Mouse (Mus musculus): ENCODE results near the gene Dnmt1.
"Not testable (repeated sequence)": the region's sequence is repeated elsewhere in the genome, so short reads cannot be mapped to it uniquely, and the experiment has no call there.

Gene Dnmt1

DNA sequence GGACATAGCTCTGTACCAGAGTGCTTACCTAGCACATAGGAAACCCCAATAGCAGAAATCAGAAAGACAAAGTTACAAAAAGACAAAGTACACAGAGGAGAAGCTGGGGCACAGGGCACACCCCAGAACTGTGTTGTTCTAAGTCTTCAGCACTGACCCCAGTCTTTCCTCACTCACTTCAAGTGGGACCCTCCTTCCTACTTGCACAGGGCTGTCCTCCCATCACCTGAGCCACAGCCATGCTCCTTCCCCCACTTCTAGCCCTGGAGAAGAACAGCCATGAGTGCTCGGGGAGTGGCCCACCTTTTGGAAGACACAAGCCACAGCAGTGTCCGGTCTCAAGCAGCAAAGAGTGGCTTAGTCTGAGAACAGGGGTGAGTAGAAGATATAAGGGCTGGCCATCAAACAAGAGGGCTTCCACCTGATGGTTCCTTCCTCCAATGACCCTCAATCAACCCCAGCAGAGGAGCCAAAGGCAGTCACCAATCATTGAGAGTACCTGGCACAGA is at the start of gene Dnmt1:
Gene Dnmt1, minus strand, starts transcription at position 459 of the 509 bp plus-strand sequence.
- no peak for DNase-seq (ENCODE audit: low spot score)

DNA sequence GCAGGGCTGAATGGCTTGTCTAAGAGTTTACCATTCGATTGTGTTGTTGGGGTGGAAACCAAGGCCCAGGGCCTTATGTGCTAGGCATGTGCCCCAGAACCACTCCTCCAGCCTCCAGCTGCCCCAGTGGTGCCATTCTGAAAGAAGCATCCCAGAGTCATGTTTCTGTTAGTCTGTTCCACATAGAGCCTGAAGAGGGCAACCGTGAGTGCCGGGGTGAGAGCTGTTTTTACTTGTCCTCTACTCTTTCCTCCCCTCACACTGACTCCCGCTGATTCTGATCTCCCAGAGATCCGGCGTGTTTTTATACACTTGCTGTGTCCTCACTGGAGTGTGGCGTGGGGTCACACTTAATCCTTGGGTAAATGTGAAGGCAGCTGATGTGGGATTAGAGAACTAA is 48.3 kb upstream of the Dnmt1 start:
- DNase-seq (ENCODE audit: low spot score): no peak

DNA sequence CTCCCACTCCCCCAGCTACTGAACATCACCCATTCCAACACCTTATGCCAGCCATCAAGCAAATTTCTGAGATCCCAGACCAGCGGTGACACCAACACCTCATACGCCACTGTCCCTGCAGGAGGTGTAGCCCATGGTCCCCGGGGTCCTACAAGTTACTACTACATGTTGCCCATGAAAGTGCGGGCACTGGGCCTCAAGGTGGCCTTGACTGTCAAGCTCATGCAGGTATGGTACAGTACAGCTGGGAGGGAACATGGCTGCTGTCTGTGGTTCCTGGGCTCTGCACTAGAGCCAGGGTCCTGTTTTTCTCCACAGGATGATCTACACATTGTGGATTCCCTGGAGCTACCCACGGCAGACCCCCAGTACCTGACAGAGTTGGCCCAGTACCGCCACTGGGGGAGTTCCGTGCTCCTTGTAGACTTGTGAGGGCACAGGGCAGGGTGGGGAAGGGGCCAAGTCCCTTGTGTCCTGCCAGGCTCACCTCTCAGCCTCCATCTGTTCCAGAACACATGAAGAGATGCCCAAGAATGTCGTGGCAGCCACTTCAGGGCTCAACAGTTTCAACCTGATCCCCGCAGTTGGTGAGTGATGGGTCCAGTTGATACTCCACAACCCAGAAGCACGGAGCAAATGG is 47.7 kb upstream of the Dnmt1 start:
- DNase-seq (ENCODE audit: low spot score): no peak

DNA sequence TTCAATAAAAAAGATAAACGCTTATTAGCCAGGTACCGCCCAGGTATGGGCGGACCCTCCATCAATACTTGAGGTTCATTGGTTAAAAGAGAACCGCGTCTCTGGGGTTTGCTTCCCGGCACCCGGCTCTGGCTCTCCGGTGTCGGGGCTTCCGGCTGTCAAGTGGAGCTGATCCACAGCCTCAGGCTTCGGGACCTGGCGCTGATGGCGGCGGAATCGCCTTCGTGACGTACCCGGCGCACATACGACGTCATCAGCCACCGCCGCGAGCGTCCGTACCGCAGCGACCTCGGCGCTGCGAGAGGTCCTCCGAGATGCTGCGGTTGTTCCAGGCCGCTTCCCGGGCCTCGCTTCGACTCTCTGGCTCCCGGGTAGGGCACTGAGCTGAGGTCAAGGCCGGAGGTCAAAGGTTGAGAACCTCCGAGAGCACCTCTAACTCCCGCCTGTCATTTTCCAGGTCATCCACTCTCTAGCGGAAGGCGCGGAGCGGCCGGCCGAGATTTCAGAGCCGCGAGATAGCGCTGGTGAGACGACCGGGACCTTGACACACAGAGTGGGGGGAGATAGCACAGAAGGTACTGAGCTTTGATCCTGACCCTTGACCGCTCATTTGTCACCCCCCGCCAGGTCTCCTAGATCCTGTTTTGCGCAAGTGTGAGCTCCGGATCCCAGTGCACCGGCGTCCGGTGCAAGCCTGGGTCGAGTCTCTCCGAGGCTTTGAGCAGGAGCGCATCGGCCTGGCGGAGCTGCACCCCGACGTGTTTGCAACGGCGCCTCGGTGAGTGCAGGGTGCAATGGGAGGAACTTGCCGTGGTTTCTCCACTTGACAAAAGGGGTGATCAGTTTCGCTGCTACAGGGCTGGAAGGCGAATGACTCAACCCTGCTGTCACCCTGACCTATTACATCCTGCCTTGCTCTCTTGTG is 43.2 kb upstream of the Dnmt1 start, which contains the start of gene Mrpl4:
Gene Mrpl4, plus strand, starts transcription at position 112 of the 925 bp plus-strand sequence.
- peak; percentile 82 for DNase-seq (ENCODE audit: low spot score)

DNA sequence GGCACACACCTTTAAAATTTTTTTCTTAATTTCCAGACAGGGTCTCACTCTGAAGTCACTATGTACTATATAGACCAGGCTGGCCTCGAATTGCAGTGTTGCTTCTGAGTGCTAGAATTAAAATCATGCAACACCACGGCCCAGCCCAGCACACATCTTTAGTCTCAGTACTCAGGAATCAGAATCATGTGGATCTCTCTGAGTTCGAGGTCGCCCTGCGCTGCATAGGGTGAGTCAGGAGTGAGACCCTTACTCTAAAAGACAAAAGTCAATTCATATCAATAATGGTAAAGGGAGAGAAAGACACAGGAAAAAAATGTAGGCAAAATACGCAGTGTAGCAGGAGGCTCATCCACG is 42.6 kb upstream of the Dnmt1 start:
- DNase-seq (ENCODE audit: low spot score): no peak

DNA sequence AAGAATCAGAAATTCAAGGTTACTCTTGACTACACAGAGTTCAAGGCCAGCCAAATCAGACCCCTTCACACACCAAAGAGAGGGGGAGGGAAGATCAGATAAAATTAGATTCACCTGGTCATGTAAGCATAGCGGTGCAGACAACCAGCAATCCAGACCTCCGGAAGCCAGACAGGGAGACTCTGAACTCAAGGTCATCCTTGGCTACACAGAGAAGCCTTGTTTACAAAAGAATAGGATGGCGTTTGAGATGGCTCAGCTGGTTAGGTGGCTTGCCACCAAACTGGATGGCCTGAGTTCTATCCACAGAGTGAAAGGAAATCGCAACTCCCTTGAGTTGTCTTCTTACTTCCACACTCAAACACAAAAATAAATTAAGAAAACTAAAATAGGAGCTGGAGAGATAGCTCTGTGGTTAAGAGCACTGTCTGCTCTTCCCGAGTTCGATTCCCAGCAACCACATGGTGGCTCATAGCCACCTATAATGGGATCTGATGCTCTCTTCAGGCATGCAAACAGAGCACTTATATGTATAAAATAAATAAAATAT is 42.0 kb upstream of the Dnmt1 start:
- DNase-seq (ENCODE audit: low spot score): no peak

DNA sequence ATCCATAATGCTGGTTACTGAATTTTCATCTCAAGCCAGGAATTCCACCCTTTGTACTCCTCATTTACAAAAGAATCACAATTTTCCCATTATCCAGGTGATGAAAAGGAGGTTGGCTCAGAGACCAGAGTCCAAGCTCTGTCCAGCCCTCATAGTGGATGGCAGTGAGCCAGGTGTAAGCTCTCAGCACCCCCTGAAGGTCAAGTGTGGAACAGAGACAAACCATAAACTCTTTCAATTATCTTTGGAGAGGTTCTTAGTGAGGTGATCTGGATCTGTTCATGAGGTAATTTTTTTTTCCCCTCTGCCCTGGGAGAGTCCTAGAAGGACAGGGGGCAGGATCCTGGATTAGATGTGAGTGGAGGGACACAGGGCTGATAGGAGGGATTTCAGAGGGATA is 41.1 kb upstream of the Dnmt1 start:
- no peak for DNase-seq (ENCODE audit: low spot score)

DNA sequence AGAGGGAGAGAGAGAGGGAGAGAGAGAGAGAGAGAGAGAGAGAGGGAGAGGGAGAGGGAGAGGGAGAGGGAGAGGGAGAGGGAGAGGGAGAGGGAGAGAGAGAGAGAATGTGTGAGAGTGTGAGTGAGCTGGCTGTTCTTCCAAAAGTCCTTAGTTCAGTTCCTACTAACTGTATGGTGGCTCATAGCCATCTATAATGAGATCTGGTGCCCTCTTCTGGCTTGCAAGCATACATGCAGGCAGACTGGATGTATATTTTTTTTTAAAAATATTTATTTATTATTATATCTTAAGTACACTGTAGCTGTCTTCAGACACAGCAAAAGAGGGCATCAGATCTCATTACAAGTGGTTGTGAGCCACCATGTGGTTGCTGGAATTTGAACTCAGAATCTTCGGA is 38.6 kb upstream of the Dnmt1 start:
- DNase-seq (ENCODE audit: low spot score): not testable (repeated sequence)

DNA sequence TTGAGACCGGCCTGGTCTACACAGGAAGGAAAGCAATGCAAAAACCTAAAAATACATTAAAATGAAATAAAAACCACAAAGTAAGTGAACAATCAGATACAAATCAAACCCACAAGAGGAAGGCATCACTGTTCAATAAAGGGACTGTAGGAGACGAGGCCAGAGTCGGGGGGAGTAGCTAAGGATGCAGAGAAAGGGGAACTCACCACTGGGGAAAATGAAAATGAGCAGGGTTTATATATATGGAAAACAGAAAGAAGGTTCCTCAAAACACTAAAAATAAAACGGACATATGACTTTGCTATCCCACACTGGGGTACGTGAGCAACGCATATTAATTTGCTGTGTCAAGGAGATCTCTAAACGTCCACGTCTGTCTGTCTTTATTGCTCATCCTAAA is 37.4 kb upstream of the Dnmt1 start:
- no peak for DNase-seq (ENCODE audit: low spot score)

DNA sequence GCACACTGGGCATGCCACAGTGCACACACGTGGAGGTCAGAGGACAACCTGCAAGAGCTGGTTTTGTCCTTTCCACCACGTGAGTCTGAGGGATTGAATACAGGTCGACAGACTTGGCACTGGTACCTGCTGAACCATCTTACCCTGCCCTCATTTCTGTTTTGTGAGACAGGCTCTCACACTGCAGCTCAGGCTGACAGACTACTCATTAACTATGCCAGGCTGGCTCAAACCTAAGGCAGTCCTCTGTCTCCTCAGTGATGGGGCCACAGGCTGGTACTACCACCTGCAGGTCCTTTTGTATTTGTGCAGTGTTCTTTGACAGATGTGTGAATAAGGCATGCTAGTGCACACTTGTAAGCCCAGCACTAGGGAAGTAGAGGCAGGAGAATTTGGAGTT is 35.4 kb upstream of the Dnmt1 start:
- DNase-seq (ENCODE audit: low spot score): no peak

DNA sequence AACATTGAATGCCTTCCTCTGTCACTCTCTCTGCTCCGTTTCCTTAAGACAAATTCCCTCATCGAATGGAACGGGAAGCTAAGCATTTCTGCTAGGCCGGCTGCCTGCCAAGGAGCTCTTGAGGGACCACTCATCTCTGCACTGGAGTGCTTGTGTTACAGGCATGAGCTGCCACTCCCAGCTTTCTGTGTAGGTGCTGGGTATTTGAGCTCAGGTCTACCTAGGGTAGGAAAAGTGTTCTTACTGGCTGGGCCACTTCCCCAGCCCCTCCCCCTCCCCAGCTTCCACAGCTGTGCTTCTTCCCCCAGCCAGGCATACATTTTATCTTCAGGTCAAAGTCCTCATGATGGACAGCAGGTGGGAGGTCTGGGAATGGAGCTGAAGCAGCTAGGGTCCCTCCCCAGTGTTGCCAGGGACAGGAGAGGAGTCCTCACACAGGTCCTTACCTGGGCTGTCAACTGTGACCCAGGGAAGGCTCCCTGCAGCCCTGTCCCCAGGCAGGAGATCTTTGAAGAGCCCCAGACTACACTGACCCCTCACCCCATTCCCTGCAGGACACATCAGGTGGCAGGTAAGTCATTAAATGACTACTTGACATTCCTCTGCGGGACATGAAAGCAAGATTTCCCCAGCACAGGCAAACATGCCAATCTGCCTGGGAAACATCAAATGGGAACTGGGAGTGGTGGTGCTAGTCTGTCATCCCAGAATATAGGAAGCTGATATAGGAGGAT is 33.6 kb upstream of the Dnmt1 start:
- no peak for DNase-seq (ENCODE audit: low spot score)

DNA sequence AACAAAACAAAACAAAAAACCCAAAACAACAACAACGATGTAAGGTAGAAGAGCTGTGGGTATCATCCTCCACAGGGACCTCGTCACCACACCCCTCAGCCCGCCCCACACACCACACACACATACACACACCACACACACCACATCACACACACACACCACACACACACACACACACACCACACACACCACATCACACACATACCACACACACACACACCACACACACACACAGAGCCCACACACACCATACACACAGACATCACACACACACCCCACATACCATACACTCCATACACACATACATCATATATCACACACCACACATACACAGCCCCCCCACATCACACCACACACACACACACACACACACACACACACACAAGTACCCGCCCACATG is 31.9 kb upstream of the Dnmt1 start:
- DNase-seq (ENCODE audit: low spot score): no peak

DNA sequence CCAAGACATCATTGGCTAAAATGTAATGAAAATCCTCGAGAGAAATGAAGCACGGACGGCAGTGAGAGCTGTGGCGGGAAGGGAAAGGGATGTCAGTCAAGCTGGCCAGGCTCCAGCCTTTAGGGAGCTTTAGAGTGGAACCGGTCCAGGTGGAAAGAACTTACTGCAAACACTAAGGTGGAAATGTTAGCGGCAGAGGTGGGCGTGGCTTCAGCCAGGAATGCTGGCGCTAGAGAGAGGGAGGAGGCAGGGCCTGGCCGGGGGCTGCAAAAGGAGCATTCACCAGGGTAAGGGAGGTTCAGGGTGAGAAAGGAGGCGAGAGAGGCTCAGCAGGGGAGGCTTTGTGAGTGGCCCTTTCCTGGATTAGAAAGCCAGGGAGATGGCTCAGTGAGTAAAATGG is 31.2 kb upstream of the Dnmt1 start:
- DNase-seq (ENCODE audit: low spot score): no peak

DNA sequence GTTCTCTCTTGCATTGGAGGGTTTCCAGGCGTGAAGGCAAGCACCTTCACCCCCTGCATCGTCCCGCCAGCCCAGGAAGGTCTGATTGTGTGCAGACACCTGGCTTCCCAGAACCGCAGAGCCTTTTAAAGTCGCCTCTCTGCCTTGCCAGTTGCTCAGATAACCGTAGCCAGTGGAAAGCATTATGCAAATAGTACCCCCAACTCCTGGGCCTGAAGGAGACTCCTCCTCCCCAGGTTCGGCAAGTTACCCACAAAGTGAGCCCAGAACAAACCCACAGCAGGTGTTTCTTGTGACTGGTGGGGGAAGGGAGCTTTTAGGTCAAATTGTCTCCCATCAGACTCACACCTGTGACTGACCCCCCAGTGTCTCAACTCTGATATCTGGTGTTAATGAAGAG is 28.3 kb upstream of the Dnmt1 start:
- DNase-seq (ENCODE audit: low spot score): no peak

DNA sequence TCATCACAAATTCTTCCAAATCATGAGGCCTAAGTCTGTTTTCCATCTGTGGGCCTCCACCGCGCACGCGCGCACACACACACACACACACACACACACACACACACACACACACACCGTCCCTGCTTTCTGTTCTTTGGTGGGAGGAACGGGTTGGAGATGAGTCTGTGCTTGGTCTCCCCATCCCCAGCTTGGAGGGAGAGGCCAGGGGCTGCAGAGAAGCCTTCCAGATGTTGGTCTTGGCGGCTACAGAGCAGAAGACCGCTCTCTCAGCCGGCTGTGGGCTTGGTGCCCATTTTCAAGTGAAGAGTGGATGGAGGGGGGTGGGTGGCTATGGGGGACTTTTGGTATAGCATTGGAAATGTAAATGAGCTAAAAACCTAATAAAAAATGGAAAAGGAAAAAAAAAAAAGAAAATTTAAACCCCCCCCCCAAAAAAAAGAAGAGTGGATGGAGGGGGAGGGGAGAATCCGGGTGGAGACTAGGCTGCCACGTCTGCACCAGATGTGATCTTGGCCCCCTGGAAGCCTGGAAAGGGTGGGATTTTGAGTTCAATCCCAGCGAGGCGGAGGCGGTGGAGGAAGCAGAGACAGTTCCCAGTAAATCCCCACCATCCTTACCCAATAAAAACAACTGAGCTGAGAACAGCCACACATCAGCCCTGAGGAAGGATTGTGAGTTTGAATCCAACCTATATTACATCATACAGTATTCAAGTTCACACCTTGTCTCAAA is 27.4 kb upstream of the Dnmt1 start:
- DNase-seq (ENCODE audit: low spot score): no peak

DNA sequence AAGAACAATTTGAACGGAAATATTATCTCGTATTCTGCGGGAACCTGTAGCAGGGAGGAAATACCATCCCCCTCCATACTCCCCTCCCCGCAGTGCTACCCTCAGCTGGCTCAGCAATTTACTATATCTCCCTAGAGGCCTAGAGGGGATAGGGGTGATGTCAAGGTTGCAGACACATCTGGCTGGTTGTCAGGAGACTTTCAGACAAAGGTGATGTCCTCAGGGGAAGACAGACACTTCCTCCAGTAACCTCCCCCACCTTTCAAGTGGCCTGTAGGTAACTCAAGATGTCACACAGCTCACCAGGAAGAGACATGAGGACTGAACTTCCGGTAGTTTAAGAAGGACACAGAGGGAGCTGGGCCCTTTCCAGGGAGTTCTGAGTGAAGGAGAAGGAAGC is 23.5 kb upstream of the Dnmt1 start:
- no peak for DNase-seq (ENCODE audit: low spot score)

DNA sequence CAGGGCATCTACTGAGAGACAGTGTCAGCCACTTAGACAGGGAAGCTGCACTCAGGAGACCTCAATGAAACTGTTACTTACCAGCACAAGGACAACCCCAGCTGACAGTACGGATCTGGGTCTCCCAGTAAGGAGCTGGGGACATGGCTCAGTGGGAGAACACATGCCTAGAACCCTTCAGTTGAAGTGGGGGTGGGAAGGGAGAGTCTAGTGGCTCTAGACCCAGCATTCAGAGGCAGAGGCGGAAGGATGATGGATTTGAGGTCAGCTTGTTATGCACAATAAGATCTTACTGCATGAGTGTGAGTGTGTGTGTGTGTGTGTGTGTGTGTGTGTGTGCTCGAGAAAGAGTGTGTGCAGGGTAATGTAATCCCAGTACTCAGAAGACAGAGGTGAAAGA is 22.5 kb upstream of the Dnmt1 start:
- DNase-seq (ENCODE audit: low spot score): no peak

DNA sequence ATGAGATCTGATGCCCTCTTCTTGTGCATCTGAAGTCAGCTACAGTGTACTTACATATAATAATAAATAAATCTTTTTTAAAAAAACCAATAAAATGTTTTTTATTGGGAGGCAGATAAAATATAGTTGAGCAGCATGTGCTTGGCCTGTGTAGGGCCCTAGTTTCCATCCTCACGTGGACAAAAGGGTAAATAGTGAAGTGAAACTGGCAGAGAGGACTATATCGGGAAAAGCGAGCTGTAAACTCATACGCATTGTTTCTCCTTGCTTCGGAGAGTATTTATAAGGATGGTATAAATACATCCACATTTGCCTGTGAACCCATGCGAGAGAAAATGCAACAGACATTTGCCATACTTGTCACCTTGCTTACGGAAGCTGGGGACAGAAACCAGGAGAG is 20.1 kb upstream of the Dnmt1 start:
- DNase-seq (ENCODE audit: low spot score): no peak

DNA sequence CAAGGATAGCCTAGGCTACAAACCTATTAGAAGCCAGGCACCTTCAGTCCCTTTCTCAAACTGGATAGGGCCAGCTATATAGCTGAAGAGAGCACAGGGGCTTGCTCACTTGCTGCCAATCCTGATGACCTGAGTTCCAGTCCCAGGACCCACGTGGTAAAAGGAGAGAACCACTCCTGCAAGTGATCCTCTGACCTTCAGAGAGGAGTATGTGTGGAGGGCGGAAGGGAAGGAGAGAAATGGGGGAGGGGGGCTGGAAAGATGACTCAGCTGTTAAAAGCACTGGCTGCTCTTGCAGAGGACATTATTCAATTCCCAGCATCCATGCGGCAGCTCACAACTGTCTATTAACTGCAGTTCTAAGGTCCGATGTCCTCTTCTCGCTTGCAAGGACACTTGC is 19.5 kb upstream of the Dnmt1 start:
- no peak for DNase-seq (ENCODE audit: low spot score)

DNA sequence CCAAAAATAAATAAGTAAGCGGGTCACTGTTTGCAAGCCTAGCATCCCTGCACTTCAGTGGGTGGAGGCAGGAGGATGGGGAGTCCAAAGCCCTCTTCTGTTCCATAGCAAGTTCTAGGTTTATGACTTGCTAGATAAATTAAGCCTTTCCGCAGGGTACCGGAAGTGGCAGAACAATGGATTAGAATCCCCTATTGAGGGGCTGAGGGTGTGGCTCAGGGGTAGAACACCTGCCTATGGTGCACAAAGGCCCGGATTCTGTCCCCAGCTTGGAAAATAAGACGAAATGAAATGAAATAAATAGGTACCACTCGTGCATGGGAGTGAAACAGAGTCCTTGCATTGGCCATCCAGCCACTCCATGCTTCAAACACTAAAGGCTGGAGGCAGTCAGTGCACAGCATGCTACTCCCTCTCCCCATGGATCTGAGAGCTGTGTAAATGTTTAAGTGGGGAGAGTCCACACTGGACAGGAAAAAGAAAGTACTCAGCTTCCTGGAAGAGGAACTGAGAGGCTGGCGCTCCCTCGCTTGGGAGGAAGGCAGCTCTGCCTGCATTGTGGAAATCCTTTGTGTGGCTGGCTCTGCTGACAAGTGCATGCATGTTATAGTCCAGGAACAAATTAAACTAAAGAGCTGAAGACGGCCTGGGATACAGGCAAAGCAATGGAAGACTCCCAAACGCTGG is 18.9 kb upstream of the Dnmt1 start:
- no peak for DNase-seq (ENCODE audit: low spot score)
